Mouse (Mus musculus) thymus, adult 2 months (tissue): Measurements from ENCODE around the gene Igflr1. TPM values are rescaled to one million over a fixed set of nuclear protein-coding genes. Genes with fewer than 3 reads are reported as not detected.

Experiments
- DNase-seq: peaks from one replicate; pipeline ENCODE4 v3.0.0; 2021
- H3K27ac ChIP-seq: fragments of 200-500 bp; 2 replicates; pipeline ENCODE4 v1.5.1; 2012; ENCODE audit warnings: low read length, control low read depth; ENCODE audit not compliant: control insufficient read depth, insufficient read depth
- H3K27me3 ChIP-seq: fragments of 200-500 bp; 2 replicates; pipeline ENCODE4 v1.6.1; 2012; ENCODE audit warnings: mild to moderate bottlenecking, low read length, moderate library complexity, mixed read lengths; ENCODE audit not compliant: control insufficient read depth, insufficient read depth
- H3K36me3 ChIP-seq: fragments of 200-500 bp; 2 replicates; pipeline ENCODE4 v1.6.1; 2012; ENCODE audit warnings: mild to moderate bottlenecking, low read length, moderate library complexity; ENCODE audit not compliant: control insufficient read depth, insufficient read depth
- H3K4me1 ChIP-seq: fragments of 200-500 bp; replicated peaks from 2 replicates; pipeline ENCODE4 v1.6.1; 2012; ENCODE audit warnings: low read length; ENCODE audit not compliant: control insufficient read depth, insufficient read depth
- H3K4me3 ChIP-seq: fragments of 200-500 bp; 2 replicates; pipeline ENCODE4 v1.5.1; 2012; ENCODE audit warnings: mild to moderate bottlenecking, low read length, control low read depth, moderate library complexity; ENCODE audit not compliant: control insufficient read depth, insufficient read depth
- CTCF ChIP-seq: fragments of 200-500 bp; IDR thresholded peaks from 2 replicates; pipeline ENCODE4 v1.5.1; 2012; ENCODE audit warnings: mild to moderate bottlenecking, control low read depth, low read length, moderate library complexity, borderline replicate concordance; ENCODE audit not compliant: control insufficient read depth, poor library complexity, insufficient read depth; ENCODE audit errors: extremely low read depth
- POLR2A ChIP-seq: fragments of 200-500 bp; IDR thresholded peaks from 2 replicates; pipeline ENCODE4 v1.6.1; 2012; ENCODE audit warnings: mild to moderate bottlenecking, low read length, control low read depth, moderate library complexity; ENCODE audit not compliant: control insufficient read depth, poor library complexity, insufficient read depth; ENCODE audit errors: extremely low read depth
- WGBS: fragments of 180-500 bp; shearing (Covaris S2); methylation state at CpG from one replicate; pipeline ENCODE4 v1.1.7; 2018; 5-methylcytosine and 5-hydroxymethylcytosine counted together
- polyA plus RNA-seq: library from polyadenylated mRNA; depleted of rRNA; stranded (reverse); fragments of >200 nt; gene quantifications from 2 replicates; pipeline ENCODE4 v1.2.3, GENCODE M21; 2012

The Igflr1 gene
- polyA plus RNA-seq, 1 experiment = 31.7 TPM

- DNase-seq = no peak
- WGBS = 93% methylated on average over 17 of the region's 17 CpGs
- no peaks in the 10 kb centered on the region for H3K27me3 ChIP-seq
- peaks cover 45% of the 10 kb centered on the region for H3K36me3 ChIP-seq
- H3K4me1 ChIP-seq = no peaks in the 10 kb centered on the region
- H3K4me3 ChIP-seq = no peak overlapping the region
- no peak for TF ChIP-seq CTCF
- no peak for TF ChIP-seq POLR2A
- H3K27ac ChIP-seq = no peak overlapping the region
These were observed 38.8 kb upstream of the Igflr1 start for GRCm38 (mm10) chr7:30526399-30526798.

GRCm38 (mm10) chr7:30526981-30527380, 38.2 kb upstream of the Igflr1 start:
- H3K27ac ChIP-seq = no peak overlapping the region
- WGBS = 95% methylated on average over 14 of the region's 14 CpGs
- H3K4me1 ChIP-seq = no peaks in the 10 kb centered on the region
- peaks cover 48% of the 10 kb centered on the region for H3K36me3 ChIP-seq
- TF ChIP-seq POLR2A (no peak), CTCF (no peak)
- no peak for DNase-seq
- no peaks in the 10 kb centered on the region for H3K27me3 ChIP-seq
- H3K4me3 ChIP-seq = no peak overlapping the region

- no peaks in the 10 kb centered on the region for H3K27me3 ChIP-seq
- H3K36me3 ChIP-seq = peaks cover 44% of the 10 kb centered on the region
- H3K4me3 ChIP-seq = no peak overlapping the region
- H3K4me1 ChIP-seq = peaks cover 12% of the 10 kb centered on the region
- 86% methylated on average over 9 of the region's 9 CpGs for WGBS
- no peak overlapping the region for H3K27ac ChIP-seq
- TF ChIP-seq CTCF = no peak
- no peak for TF ChIP-seq POLR2A
- no peak for DNase-seq
These were observed 33.9 kb upstream of the Igflr1 start for GRCm38 (mm10) chr7:30531291-30531815.

GRCm38 (mm10) chr7:30532931-30533330, 32.3 kb upstream of the Igflr1 start:
- Histone ChIP-seq H3K27me3 (no peaks in the 10 kb centered on the region), H3K36me3 (peaks cover 31% of the 10 kb centered on the region), H3K27ac (no peak overlapping the region), H3K4me1 (peaks cover 12% of the 10 kb centered on the region), H3K4me3 (no peak overlapping the region)
- DNase-seq = no peak
- WGBS = 87% methylated on average over 8 of the region's 8 CpGs
- TF ChIP-seq POLR2A (no peak), CTCF (no peak)

GRCm38 (mm10) chr7:30533941-30534632, 31.1 kb upstream of the Igflr1 start:
- 38% methylated on average over 26 of the region's 26 CpGs for WGBS
- peak; percentile 25; the same call in 1 of the 2 replicates for TF ChIP-seq CTCF
- TF ChIP-seq POLR2A = no peak
- peaks cover 12% of the 10 kb centered on the region for H3K4me1 ChIP-seq
- peak; percentile 22 for DNase-seq
- peaks cover 20% of the 10 kb centered on the region for H3K36me3 ChIP-seq
- H3K27me3 ChIP-seq = no peaks in the 10 kb centered on the region
- H3K27ac ChIP-seq = no peak overlapping the region
- peak overlapping the region; percentile 80 for H3K4me3 ChIP-seq

- H3K27ac ChIP-seq = no peak within 1 kb of the TSS
- under 1% methylated on average over 71 of the region's 84 CpGs for WGBS
- peak; percentile 96 for DNase-seq
These were observed 30.3 kb upstream of the Igflr1 start, which contains the start of gene Arhgap33 for GRCm38 (mm10) chr7:30534633-30535577. Arhgap33 (minus strand) TSS chr7:30535060.

More at GRCm38 (mm10) chr7:30534633-30535577, 30.3 kb upstream of the Igflr1 start, which contains the start of gene Arhgap33:
- TF ChIP-seq POLR2A = 0 out of 2 replicates have a peak, but pooled peaks have one; percentile 15
- TF ChIP-seq CTCF = 0 out of 2 replicates have a peak, but pooled peaks have one; percentile 20
- H3K4me3 ChIP-seq = peak within 1 kb of the TSS; percentile 80
- no peaks in the 10 kb centered on the region for H3K27me3 ChIP-seq
- H3K4me1 ChIP-seq = peaks cover 12% of the 10 kb centered on the region
- peaks cover 13% of the 10 kb centered on the region for H3K36me3 ChIP-seq
